Mouse (Mus musculus) WW6 (cell line): ENCODE data around the gene Kank2.
A peak's percentile ranks its signal among the peaks of the same experiment; 100 is the strongest.

Source experiments
- DNase-seq: peaks from one replicate; pipeline ENCODE4 v3.0.0-alpha.2; 2013; ENCODE audit warnings: low read depth, low spot score

Gene Kank2

DNA sequence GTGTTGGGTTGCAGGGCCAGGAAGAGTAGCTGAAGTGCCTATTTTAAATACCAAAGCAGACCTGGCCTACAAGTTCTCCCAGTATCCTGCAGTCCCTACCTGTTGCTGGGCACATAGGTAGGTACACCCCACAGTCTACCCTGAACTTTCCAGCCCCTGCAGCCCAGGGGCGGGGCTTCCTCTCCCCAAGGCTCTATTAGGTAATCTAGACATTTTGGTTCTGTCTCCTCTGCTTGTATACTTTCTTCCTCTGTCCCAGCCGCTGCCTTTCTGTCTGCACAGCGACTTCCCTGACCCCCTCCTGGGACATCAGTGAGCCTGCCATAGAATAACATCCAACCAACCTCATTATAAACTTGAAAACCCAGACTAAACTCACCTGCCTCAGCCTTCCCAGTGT, 48.2 kb downstream of the Kank2 start:
- no peak for DNase-seq

DNA sequence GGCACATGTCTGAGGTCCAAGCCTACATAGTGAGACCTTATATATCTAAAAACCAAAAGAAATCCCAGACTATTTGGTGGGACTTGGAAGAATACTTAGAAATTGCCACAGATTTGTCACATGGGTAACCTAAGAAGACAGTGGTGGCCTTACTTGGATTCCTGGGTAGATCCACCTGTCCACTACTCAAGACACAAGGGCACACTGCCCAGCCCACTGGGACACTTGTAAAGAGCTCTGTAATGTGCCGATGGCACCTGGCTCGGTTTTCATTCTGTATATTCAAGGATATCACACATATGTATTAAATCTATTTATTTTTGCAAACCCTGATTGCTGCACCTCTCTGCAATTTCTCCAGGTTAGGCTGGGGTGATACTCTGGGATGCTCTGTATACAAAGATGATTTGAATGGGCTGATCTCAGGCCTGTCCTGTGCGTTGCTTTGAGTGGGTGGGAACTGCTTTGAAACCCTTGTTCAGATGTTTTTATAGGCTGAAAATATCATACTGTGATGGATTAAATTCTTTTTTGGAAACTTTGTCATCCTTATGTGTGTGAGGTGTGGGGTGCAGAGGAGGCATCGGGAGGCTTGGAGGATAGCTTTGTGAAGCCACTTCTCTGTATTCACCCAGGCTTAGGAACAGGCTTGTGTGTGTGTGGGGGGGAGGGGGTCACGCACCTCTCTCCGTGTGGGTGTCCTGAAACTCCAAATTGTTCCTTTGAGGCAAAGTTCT, 49.0 kb downstream of the Kank2 start:
- DNase-seq: no peak

DNA sequence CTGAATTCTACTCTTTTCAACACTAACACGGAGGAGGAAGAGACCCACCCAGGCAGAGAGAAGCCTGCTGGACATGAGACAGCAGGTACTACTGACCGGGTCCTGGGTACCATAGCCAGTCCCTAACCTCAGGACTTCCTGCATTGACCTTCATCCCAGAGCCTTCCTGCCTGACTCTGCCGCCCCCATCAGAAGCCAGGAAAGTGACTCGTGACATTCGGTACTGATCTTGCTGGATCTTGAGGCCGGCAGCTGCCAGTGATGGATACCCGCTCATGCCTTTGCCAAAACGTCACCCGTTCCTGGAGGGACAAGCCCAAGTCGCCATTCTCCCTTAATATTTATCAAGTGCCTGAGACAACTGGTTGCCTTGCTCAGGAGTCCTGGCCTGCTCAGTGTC, 50.1 kb downstream of the Kank2 start:
- DNase-seq: no peak

DNA sequence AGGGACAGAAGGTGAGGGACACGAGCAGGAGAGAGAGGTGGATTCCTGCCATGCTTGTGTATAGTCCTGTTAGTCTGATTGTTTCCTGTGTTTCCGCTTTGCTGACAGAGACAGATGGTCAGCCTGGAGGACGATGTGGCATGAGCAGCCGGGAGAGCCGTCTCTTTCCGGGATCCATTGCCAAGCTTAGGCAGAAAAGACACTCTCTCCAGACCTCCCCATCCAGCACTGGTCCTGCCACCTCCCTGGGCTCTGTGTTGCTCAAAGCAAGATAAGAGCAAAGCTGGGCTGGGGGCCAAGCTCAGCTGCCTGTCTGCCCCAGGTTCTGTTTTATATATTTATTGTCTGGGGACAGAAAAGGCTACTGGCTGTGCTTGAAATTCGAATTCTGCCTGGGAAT, 50.5 kb downstream of the Kank2 start:
- DNase-seq: no peak

DNA sequence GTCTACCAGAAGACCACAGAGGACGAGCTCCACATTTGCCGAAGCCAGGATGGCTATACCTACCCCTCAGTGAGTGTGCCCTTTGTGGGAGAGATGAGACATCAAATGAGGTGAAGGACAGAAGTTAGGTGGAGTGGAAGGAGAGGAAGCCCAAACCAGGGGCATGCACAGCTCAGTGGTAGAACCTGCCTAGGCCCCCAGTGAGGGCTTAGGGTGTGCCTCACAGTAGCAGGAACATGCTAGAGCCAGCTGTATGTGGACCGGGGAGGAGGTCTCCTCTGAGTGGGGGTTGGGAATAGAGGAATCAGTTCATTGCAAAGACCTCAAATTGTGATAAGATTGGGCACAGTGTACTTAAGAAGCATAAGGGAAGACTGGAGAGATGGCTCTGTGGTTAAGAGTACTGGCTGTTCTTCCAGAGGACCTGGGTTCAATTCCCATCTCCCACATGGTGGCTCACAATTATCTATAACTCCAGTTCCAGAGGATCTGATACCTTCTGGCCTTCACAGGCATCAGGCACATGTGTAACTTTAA, 51.2 kb downstream of the Kank2 start:
- no peak for DNase-seq

DNA sequence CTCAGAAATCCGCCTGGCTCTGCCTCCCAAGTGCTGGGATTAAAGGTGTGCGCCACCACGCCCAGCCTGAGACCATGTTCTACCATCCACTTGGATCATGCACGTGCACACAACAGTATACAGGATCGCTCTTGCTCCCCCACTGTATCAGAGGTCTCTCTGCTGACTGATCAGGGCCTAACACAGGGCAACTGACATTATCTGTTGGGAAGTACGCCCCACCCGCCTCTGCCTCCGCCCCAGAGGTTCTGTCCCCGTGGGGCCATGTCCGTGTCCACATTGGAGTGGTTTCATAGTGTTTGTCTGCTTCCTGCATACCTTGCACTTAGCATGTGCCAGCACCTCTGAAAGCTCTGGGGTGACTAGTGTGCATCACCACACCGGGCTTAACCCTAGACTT, 57.0 kb downstream of the Kank2 start:
- DNase-seq: no peak

DNA sequence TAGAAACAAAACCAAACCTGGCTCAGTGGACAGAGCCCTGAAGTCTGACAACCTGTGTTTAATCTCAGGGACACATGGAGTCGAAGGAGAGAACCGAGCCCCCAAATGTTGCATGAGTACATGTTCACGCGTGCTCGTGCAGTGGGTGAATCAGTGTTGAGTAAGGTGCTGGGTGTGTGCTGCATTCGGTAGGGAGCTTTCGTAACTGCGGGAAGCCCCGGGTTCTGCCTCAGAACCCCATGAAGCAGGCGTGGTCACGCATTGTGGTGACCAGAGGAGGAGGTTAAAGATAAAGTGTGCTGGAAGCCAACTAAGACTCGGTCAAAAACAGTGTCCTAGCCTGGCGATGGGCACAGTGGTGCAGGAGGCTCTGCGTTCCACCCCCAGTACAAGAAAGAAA, 58.1 kb downstream of the Kank2 start:
- no peak for DNase-seq

DNA sequence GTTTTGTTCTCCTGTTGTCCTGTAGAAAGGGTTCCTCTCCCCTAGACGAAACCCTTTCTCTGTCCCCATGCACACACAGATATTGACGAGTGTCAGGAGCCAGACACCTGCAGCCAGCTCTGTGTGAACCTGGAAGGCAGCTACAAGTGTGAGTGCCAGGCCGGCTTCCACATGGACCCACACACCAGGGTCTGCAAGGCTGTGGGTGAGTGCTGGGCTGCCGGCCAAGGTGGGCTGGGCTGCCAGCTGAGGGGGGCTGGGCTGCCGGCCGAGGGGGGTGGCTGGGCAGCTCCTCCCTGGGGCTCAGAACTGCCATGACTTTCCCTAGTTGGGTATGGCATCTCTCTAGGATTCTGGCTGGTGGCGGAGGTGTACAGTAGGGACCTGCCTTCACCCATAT, 59.8 kb downstream of the Kank2 start:
- DNase-seq: no peak

DNA sequence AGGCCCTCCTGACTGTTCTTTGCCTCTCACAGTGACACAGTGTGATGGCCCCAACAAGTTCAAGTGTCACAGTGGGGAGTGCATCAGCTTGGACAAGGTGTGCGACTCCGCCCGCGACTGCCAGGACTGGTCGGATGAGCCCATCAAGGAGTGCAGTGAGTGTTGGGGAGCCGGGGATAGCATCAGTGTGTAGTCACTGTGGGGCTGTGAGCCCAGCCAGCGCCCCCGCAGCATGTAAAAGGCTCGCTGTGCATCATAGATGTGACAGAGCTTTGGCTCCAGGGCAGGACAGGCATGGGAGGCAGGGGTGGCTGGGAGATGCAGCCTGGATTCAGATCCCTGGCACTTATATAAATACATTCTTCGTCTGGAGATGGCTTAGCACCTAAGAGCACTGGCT, 61.4 kb downstream of the Kank2 start:
- no peak for DNase-seq

DNA sequence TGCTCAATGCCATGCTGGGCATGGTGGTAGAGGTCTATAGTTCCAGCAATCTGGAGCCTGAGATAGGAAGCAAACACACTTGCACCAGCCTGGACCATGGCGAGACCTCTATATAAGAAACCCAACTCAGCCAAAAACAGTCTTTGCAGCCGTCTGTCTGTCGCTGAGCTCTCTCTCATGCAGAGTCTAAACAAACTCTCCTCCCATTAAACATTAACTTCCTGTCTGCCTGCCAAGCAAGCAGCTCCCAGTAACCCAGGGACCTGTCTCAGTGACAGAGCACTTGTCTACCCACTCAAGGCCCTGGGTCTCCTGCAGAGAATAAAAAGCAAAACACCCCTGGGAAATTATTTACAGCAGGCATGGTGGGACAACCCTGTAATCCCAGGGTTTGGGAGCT, 62.0 kb downstream of the Kank2 start:
- DNase-seq: no peak

DNA sequence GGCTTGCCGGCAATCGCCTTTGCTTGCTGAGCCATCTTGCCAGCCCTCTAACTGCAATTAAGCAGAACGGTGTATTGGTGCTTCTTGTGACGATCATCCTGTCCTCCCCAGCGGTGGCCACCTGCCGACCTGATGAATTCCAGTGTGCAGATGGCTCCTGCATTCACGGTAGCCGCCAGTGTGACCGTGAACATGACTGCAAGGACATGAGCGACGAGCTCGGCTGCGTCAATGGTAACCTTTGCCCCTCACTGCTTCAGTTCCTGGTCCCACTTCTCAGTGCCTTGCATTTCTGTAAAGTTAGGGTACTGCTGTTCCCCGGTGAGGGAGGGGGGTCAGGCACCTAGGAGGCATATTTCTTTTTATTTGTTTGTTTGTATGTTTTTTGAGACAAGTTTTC, 63.4 kb downstream of the Kank2 start:
- no peak for DNase-seq

DNA sequence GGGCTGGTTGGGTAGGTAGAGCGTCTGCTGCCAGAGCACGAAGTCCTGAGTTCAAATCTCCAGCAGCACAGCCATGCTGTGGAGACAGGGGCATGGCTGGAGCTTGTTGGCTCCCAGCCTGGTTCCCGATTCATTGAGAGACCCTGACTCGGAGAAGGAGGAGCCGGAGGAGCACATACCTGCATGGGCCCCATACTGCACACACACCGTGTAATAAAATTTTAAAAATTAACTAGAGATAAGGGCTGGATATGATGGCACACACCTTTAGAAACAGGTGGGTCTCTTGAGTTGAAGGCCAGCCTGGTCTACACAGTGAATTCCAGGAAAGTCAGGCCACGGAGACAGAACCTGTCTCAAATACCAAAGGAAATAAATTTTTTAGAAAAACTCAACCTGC, 64.6 kb downstream of the Kank2 start:
- no peak for DNase-seq

DNA sequence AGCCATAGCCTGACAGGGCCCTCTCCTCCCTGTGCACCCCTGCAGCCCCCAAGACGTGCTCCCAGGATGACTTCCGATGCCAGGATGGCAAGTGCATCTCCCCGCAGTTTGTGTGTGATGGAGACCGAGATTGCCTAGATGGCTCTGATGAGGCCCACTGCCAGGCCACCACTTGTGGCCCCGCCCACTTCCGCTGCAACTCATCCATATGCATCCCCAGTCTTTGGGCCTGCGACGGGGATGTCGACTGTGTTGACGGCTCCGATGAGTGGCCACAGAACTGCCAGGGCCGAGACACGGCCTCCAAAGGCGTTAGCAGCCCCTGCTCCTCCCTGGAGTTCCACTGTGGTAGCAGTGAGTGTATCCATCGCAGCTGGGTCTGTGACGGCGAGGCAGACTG, 65.1 kb downstream of the Kank2 start:
- DNase-seq: no peak

DNA sequence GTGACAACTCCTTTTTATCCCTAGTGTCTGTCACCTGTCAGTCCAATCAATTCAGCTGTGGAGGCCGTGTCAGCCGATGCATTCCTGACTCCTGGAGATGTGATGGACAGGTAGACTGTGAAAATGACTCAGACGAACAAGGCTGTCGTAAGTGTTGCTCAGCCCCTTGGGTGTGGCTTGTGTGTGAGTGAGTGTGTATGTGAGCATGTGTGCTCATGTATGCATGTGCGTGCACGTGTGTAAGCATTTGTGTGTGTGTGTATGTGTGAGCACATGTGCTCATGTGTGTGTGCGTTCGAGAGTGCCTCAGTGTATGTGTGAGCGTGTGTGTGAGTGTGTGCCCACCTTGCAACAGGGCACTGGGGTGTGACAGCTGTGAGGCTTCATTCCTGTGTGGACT, 66.3 kb downstream of the Kank2 start:
- DNase-seq: no peak

DNA sequence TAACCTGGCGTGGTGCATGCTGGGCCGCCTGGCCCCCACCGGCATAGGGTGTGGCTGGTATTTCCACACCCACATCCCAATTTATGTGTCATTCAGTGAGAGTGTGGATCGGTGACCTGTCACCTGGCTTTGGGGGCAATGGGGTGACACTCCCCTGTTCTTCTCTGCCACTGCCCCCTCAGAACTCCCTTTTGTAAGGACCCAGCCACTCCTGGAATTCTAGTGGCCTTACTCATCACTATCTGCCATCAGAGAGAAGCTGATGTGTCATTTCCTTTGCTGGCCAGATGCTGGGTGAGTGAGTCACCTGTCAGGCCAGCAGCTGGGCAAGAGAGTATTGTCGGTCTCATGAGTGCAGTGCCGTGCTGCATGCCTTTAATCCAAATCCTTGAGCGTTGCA, 69.3 kb downstream of the Kank2 start:
- DNase-seq: no peak

DNA sequence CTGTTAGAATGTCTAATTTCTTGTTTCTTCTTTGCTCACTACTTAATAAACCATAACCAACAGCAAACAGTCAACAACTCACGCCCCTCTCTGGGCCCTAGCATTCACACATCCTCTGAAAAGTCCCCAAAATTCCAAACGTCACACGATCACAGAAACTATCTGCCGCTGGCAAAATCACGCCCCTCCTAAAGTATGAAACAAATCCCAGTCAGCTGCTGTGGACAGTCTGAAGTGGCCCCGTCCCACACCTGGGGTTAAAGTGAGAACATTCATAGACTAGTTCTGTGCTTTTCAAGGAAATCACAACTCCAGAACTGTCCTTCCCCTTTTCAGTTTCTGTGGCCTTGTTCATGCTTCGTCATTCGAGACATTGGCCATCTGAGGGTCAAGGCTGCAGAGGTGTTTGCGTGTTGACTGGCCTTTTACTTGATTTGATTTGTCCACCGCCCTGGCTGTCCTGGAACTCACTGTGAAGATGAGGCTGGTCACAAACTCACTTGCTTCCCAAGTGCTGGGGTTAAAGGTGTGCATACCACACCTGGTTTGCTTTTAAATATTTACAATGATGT, 70.2 kb downstream of the Kank2 start:
- DNase-seq: no peak

DNA sequence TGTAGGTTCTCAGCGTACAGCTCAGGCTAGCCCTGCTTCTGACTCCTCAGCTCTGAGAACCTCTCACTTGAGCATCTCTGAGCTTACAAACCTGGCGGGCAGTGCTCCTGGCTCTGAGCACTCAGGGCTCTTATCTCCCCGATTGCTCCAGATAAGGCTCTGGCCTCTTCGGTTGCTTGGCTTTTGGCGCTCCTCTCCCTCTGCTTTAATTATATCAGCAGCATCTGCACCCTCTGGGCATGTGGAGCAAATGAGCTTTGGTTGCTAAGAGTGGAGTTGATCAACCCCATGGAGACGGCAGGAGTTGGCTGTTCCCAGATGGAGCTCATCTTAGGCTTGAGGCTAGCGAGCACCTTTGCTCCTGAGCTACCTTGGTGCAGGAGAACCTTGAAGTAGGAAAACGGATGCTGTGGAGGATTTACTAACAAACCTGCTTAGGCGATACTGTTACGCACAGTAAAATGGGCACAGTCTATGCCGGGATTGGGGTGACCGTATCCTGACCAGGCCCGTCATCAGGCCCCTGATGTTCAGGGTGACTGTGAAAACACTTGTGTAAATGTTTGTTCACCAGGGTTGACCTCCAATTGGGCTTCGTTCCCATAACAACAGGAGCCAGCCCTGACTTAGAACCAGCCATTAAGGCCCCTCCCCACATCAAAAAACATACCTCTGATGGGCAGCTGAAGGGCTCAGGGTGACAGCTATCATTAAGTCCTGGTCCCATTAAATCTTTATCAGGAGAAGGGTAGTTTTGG, 72.1 kb downstream of the Kank2 start:
- DNase-seq: no peak

DNA sequence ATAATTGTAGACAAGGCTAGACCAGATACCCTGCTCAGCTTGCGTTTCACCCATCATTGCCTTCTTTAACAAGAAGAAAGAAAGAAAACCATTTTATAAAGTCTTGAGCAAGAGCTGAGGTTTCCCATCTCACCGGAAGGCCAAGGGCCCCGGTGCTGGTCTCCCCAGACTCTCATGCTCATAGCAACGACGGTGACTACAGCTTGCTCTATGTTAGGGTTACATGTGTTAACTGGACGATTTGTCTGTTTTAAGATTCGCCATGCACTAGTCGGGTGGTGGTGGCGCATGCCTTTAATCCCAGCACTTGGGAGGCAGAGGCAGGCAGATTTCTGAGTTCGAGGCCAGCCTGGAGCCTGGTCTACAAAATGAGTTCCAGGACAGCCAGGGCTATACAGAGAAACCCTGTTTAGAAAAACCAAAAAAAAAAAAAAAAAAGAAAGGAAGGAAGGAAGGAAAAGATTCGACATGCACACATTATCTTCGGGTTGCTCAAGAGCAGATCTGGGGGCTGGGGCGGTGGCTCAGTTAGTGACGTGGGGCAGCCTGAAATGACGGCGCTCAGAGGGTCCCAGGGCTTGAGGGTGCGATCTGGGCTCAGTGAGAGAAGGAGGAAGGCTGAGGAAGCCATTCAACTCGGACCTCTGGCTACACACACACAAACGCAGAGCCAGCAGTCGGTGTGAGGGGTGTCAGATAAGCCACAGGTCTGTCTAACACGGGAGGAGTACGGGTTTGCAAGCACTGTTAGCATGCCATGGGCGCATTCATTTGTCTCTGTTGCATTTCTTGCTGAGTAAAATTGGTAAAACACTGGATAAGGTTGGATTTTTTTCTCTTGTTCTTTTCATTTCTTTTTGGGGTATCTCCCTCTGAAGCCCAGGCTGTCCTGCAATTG, 73.1 kb downstream of the Kank2 start:
- no peak for DNase-seq

DNA sequence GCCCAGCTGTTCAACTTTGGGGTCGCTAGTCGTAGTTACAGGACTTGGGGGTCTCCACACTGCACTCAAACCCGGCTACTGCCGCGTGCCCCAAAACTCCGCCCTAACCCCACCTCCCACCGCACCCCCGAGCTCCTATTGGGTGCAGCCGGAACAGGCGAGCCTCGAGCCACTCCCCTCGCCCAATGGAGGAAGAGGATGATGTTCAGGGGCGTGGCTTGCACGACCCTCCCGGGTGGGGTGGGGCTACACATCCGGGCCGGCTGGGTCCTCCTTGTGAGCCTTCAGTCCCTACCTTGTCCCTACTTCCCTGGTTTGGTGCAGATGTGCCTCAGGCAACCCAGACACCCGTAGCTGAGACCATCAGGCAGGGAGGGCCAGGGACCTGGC, 74.4 kb downstream of the Kank2 start:
- peak; percentile 81 for DNase-seq

DNA sequence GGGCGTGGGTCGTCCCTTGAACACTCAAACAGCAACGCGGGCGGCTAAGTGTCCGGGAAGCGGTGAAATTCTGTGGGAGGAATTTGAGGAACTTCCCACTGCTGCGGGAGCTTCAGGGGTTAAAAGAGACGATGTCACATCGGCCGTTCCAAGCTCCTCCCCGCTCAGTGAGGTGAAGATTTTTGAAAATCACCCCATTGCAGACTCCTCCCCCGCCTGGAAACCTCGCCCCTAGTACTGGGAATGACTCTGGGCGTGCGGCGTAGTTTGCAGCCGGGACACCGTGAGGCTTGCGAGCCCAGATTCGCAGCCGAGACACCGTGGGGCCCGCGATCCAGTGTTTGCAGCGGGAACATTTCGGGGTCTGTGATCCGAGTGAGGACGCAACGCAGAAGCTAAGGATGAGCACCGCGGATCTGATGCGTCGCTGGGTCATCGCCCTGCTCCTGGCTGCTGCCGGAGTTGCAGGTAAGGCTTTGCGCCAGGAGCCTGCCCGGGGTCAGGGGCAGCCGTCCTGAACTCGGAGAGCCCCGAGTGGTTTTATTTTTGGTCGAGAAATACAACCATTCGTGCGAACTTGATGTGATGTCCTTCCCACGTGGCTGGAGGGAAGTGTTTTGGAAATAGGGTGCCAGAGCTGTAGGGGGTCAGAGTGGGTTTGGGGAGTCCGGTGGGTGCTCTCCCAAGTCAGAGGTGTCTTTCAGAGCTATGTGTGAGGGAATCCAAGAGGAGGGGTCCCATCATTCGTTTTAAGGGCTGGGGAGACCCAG, 75.0 kb downstream of the Kank2 start, which contains the start of gene Ldlr:
Ldlr (plus strand) TSS at position 107 of the 770 bp plus-strand sequence.
- peak; percentile 86 for DNase-seq

DNA sequence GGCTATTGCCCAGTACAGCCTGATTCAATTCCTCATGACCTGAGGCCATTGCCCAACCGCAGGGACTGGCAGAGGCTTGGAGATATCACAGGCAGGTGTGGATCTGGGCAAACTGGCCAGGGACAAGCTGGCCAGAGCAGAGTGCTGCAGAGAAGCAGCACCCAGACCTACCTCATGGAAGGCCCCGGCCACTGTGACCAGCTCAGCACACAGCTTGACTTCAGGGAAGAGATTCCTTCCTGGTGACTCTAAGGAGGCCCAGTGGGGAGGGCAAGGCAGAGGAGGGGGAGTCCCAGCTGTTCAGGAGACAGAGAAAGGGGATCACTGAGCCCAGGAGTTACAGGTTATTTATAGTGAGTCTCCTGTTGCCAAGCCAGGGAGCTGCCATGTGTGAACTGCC, 77.5 kb downstream of the Kank2 start:
- DNase-seq: no peak
